Mouse (Mus musculus): ENCODE results near the gene Myl3. TPM values are rescaled to one million over a fixed set of nuclear protein-coding genes. Genes with fewer than 3 reads are reported as not detected.

Gene Myl3
- total RNA-seq, 1 experiment from 2014 or later, result not detected

DNA sequence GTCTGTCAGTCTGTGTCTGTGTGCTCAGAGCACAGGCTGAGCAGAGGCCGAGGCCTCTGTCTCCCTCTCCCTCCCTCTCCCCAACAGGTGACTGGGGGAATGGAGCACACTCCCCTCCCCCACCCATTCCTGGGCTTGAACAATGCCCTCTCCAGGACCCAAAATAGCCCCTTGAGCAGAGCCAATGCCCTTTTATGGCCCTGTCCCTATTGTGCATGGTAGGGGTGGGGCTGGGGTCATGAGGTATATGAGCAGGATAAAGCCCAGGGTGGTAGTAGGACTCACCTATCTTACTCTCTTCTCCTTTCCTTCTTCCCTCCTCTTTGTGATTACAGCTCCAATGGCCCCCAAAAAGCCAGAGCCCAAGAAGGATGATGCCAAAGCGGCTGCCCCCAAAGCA is 21.7 kb downstream of the Myl3 start:
- no peak for DNase-seq

DNA sequence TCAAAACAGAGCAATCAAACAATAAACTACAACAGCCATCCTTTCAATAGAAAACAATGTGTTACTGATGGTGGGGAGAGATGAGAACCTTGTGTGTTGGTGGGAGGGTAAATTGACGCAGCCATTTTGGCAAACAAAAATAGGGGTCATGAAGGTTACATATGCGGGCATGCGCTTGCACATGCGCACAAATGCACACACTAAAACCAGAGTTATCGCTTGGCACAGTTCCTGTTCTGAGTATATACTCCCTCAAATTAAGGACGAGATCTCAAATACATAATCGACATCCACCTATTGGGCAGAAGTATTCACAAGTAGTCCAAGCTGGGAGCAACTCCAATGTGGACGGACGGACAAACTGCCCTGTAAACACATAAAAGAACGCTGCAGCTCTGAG is 30.7 kb downstream of the Myl3 start:
- no peak for DNase-seq

DNA sequence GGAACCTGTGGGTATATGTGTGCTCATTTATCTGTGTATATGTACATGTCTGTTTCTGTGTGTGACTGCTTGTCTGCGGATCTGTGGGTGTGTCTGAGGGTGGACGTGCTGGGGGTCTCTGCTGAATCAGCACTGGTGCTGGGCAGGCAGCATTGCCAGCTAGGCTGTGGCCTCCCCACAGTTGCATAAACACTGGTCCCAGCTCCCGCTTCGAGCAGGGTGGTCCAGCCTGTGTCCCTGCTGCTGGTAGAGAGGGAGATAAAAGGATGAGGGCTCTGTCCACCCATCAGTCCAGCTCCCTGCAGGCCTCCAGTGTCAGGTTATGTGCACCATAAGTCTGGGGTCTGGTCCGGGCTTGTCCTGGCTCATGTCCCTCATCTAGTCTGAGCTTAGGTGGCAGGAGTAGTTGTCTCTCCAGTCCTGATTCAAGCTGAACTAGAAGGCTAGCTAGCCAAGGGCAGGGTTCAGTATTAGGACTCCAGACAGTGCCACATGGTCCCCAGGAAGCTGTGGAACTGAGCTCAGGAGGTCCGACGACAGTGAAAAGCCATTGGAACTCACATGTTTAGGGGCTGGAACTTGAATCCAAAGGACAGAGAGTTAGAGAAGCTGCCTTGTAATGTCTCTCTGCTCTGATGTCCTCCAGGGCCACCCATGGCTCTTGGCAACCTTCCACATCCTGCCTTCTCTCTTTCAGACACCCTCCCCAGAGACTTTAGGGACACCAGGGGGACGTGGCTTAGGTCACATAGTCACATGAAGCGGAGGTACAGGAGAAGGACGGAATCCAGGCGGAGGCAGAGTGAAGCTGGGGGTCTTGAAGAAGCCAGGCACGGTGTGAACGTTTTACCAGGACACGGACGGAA is 33.0 kb downstream of the Myl3 start:
- DNase-seq, result no peak

DNA sequence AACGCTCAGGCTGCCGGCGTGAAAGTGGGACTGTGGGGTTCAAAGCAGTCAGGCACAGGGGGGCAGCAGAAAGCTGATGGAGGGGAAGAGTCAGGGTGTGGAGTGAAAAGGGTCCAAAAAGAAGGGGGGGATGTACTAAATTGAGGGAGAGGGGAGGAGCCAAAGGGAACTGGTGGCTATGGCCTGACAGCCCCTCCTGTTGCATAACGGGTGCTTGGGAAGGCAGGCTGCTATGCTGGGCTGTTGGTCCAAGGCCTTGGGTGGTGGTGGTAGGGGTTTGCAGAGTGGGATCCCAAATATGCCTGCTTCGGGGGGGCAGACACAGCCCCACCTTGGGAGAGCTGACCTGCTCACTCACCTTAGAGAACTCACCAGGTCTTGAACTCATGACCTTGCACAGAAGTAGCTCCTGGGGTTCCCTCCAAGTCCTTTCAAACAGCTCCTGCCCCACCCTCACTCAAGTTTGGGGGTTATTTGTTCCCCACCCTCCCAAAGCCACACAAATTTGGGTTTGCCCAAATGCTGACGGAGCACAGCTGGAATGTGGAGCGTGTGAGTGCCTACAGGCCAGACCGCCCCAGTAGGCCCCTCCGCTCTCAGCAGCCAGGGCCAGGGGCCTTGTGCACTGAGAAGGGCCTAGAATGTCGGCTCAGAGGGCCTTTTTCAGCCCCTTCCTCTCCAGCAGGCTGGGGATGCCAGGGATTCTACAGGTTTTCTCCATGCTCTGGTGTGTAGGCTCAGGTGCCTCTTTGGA is 33.8 kb downstream of the Myl3 start:
- DNase-seq, result no peak

DNA sequence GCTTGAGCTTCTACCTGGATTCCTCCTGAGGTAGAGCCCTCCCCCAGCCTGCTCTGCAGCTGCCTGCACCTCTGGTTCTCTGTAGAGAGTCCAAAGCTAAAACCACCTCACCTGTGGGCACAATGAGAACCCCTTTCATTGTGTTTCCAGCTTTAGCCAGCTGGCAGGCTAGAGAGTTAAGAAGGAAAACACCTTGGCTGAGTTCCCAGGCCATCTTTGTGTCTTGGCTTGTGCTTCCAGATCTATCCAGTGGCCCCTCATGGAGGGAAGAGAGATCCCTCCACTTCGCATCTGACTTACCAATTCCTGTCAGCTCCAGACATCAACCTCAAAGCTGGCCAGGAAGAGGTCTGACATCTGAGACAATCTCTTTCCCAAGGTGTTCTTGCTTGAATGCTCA is 36.4 kb downstream of the Myl3 start:
- DNase-seq, result no peak

DNA sequence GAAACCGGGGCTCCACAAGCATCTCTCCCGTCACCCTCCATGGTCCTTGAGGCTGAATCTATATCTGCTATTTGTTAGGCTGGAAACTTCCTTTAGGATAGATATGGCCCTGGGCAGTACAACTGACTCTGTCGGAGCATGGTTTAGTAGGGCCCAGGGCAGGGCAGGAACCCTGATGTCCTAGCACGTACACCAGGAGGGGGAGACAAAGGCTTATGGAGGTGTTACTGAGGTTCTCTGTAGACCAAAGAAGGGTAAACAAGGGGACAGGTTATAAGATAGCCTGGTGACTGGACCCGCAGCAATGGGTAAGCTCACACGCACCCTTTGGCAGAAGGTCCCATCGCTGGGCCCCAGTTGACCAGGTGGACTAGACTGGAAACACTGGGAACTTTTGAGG is 36.9 kb downstream of the Myl3 start:
- no peak for DNase-seq

DNA sequence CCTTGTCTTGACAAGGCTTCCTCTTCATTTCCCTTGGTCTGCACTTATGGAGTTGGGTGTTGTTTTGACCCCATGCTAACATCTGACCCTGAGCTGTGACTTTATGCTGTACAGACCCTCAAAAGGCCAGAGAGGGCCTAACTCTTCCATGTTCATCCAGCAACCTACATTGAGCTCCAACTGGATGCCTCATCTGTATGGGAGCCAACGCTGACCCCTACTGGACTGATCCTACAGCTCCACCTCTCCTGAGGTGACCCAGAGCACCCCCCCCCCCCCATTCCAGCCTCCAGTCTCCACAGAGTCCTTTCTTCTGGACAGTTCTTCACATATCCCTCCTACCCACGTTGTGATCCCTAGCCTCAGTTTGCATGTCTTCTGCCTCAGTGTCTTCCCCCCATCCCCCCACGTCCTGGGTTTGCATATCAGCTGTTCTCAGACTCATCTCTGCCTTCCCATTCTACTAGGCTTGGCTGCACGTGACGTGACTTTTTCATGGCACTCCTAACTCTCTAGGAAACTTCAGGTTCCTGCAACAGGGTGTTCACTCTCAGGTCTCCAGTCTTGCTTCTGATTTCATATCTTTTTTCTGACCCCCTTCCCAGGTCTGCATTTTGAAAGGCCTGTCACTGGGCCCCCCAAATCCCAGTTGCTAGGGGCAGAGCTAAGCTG is 37.7 kb downstream of the Myl3 start:
- DNase-seq, result peak; percentile 23

DNA sequence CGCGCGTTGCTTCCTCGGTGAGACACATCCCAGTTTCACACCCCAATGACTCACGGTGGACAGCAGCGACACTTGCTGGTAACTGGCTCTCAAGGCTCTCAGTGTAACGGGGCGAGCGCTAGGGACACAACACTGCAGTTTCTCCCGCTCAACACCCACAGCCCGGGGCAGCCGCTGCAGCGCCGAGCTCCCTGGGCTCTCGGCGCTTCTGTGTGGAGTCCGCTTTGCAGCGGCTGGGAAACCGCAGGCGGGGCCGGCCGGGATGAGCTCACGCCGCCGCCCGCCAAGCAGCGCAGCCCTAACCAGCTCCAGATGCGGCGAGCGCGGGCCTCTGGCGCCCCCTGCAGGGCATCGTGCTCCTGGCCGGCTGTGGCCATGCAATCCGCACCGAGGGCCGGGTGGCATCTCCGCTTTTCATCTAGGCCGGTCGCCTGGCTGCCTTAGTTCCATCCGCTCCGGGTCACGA is 39.6 kb downstream of the Myl3 start:
- DNase-seq, result peak; percentile 97

DNA sequence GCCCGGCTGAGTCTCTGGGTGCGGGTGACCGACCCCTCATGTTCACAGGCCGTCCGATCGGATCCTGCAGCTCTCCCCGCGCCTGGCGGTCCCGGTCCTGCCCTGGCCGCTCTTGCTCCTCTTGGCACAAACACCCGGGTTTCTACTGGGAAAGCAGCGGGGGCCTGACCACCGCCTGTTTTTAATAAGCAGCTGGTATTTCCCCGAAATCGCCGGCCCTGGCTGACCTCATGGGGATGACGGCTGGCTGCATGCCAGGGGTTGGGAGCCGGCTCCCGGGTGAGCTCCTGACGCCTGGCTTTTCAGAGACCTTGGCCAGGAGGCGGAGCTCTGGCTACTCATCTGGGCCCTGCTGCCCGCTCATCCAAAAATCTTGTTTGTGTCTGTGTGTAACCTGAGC is 40.1 kb downstream of the Myl3 start:
- peak; percentile 95 for DNase-seq

DNA sequence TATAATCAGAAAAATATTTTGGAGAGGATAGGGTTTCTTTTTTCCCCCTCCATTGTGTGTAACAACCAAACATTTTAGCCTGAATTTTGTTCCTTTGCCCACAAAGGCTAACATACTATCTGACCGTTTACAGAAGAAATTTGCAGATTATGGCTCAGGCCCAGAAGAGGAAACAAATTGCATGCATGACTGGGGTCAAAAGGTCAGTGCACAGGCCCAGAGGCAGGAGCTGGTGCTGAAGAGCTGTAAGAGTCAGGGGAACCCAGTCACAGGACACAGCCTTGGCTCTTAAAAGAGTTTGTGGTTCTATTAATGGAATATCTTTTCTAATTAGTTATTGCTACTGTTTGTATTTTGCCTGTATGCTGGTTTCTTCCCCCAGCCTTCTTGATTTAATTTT is 42.0 kb downstream of the Myl3 start:
- DNase-seq, result no peak

DNA sequence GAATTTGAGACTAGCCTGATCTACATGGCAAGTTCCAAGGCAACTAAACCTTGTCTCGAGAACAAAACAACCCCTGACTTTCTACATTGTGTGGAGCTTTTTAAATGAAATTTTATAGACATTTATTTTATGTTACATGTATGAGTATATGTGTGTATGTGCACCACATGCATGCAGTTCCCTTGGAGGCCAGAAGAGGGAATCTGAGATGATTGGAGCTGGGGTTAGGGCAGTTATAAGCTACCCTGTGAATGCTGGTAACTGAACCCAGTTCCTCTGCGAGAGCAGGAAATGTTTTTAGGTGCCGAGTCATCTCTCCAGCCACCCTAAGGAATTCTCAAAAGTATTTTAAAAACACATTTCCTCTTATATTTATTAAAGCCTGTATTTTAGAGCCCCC is 46.5 kb downstream of the Myl3 start:
- no peak for DNase-seq

DNA sequence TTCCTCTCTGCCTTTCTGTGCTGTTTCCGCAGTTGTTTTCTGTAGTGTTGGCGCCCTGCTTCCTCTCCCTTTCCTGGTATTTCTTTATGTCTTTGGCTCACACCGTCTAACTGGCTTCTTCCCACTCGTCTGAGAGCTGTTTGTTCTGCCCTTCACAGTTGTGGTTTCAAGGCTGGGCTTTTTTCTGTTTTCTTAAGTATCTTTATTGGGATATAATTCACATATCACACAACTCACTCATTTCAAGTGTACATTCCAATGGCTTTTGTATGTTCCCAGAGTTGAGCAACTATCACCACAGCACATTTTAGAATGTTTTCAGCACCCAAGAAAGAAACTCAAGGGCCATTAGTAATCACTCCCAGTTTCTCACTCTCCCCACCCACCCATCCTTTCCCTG is 48.8 kb downstream of the Myl3 start:
- no peak for DNase-seq

DNA sequence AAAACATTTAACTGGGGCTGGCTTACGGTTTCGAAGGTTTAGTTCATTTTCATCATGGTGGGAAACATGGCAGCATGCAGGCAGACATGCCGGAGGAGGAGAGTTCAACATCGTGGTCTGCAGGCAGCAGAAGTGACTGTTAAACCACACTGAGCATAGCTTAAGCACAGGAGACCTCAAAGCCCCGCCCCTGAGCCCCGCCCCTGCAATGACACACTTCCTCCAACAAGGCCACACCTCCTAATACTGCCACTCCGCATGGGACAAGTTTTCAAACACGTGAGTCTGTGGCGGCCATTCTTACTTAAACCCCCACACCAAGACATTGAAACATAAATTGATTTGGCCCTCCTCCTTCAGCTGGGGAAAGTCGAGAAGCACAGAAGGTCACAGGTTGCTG is 55.4 kb downstream of the Myl3 start:
- no peak for DNase-seq

DNA sequence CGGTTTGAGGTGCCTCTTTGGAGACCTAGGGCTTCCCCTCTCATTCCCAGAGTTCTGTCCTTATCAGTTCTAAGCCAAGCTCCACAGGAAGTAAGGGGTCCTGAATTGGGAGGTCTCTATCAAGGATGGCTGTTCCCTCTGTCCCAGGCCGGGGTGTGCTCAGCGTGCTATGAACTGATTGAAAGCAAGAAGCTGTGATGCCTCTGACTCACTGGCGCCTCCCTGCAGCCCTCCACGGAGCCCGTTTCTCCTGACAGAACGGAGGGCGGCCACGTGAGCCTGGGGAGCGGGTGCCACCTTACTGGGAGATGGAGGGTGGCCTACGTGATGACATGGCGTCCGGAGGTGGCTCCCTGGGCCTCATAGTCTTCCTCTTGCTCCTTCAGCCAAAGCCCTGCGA is 56.2 kb downstream of the Myl3 start, which contains the start of gene Prss42:
Gene Prss42 (plus strand): TSS at position 301 of the 400 bp plus-strand sequence.
- DNase-seq, result no peak

DNA sequence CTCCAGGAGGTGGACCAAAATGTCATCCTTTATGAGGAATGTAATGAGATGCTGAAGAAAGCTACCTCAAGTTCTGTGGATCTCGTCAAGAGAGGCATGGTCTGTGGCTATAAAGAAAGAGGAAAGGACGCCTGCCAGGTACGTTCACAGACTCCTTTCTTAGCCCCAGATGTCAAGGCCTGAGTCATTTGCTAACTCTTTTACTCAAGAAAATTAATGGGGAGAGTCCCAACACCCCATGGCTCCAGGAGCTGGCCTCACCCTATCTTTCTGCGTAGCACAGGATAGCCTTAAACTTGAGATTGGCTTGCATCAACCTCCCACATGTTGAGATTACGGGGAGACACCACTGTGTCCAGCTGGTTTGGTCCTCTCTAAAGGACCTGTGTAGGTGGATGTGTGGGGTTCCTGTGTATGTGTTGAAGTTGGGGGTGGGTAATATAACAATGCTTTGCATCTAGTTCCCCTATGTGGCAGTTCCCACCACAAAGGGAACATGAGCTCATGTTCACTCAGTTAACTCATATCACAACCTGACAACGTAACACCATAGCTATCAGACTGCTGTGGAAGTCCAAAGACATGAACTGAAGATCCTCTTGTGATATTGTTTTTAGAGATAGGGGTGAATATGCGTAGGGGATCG is 59.3 kb downstream of the Myl3 start:
- DNase-seq, result no peak

DNA sequence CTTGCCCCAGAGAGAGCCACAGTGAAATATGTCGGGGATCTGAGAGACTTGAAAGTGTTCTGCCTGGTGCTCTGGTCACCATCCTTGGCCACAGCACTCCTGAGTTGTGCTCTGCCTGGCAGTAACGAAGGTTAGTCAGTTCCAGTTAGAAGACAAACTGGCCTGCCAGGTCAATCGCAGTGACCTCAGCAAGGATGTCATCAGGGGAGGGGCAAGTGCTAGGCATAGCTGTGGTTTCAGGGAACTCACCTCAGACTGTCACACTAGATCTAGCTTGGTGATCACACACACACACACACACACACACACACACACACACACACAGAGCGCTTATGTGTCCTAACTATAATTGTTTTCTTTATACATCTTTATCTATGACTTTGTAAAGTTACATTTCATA is 61.6 kb downstream of the Myl3 start:
- no peak for DNase-seq

DNA sequence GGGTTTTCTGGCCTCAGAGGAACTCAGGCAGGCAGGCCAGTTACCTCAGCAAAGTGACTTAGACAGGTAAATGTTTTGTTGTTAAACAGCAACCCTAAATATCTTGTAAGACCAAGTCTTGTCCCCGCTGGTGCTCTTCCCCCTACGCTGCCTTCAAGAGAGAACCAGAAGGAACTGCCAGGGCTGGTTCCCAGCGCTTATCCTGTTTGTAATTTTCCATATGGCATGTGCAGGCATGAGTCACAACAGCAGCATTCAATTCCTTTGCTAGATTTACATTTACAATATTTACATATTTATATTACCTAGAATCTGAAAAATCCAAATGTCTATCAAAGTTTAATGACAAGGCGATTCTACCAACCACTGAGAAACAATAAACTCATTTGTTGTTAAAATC is 68.4 kb downstream of the Myl3 start:
- no peak for DNase-seq

DNA sequence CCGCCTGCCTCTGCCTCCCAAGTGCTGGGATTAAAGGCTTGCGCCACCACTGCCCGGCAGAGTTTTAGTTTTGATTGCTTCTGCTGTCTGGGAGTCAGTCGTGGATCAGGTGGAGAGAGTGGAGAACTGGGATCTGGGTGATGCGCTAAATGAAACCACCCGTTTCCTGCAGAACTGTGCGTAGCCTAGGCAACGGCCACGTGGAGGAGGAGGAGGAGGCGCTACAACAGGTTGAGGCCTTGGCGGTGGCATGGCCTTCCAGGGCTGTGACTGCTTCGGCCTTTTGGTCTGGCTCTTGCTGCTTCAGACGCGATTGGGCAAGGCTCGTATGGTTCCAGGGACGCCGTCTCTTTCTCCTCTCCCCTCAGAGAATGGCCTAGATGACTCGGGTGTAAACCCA is 72.1 kb downstream of the Myl3 start, which contains the start of gene Prss44:
Gene Prss44 (plus strand): TSS at position 206 of the 400 bp plus-strand sequence.
- no peak for DNase-seq

All from adrenal gland, postnatal 25 days (tissue).